Mouse (Mus musculus): ENCODE measurements around the gene Slc39a11. TPM values are rescaled to one million over a fixed set of nuclear protein-coding genes. Genes with fewer than 3 reads are reported as not detected.

The Slc39a11 gene
- polyA plus RNA-seq, 2 experiments from 2014 or later, result 12.5 to 17.1 TPM

GRCm38 (mm10) chr11:113283376-113283811, 366.5 kb downstream of the Slc39a11 start:
- ATAC-seq, result no peak

GRCm38 (mm10) chr11:113278238-113278637, 371.6 kb downstream of the Slc39a11 start:
- no peak for ATAC-seq

GRCm38 (mm10) chr11:113277034-113277612, 372.8 kb downstream of the Slc39a11 start:
- no peak for ATAC-seq

- ATAC-seq, result no peak
Measured at GRCm38 (mm10) chr11:113276518-113276917, 373.4 kb downstream of the Slc39a11 start.

- ATAC-seq, result no peak
Measured at GRCm38 (mm10) chr11:113274037-113274436, 375.8 kb downstream of the Slc39a11 start.

- no peak for ATAC-seq
Measured at GRCm38 (mm10) chr11:113271857-113272256, 378.0 kb downstream of the Slc39a11 start.

GRCm38 (mm10) chr11:113268831-113269319, 381.0 kb downstream of the Slc39a11 start:
- no peak for ATAC-seq

- ATAC-seq, result peak; percentile 90
Measured at GRCm38 (mm10) chr11:113267516-113268230, 382.2 kb downstream of the Slc39a11 start.

GRCm38 (mm10) chr11:113266706-113267105, 383.2 kb downstream of the Slc39a11 start:
- ATAC-seq, result no peak

GRCm38 (mm10) chr11:113265567-113265966, 384.3 kb downstream of the Slc39a11 start:
- ATAC-seq, result no peak

- ATAC-seq, result no peak
Measured at GRCm38 (mm10) chr11:113263971-113264370, 385.9 kb downstream of the Slc39a11 start.

GRCm38 (mm10) chr11:113262062-113262461, 387.8 kb downstream of the Slc39a11 start:
- no peak for ATAC-seq

GRCm38 (mm10) chr11:113261421-113261820, 388.5 kb downstream of the Slc39a11 start:
- ATAC-seq, result no peak

- no peak for ATAC-seq
Measured at GRCm38 (mm10) chr11:113259712-113260382, 390.0 kb downstream of the Slc39a11 start.

GRCm38 (mm10) chr11:113258016-113258415, 391.9 kb downstream of the Slc39a11 start:
- no peak for ATAC-seq

- ATAC-seq, result no peak
Measured at GRCm38 (mm10) chr11:113254653-113255052, 395.2 kb downstream of the Slc39a11 start.

- no peak for ATAC-seq
Measured at GRCm38 (mm10) chr11:113253169-113253568, 396.7 kb downstream of the Slc39a11 start.

- peak; percentile 19 for ATAC-seq
Measured at GRCm38 (mm10) chr11:113251172-113251571, 398.7 kb downstream of the Slc39a11 start.

- no peak for ATAC-seq
Measured at GRCm38 (mm10) chr11:113246475-113246874, 403.4 kb downstream of the Slc39a11 start.

- ATAC-seq, result no peak
Measured at GRCm38 (mm10) chr11:113245666-113246065, 404.2 kb downstream of the Slc39a11 start.

GRCm38 (mm10) chr11:113234432-113234831, 415.4 kb downstream of the Slc39a11 start:
- ATAC-seq, result peak; percentile 63

- no peak for ATAC-seq
Measured at GRCm38 (mm10) chr11:113232049-113232448, 417.8 kb downstream of the Slc39a11 start.

GRCm38 (mm10) chr11:113230410-113231132, 419.3 kb downstream of the Slc39a11 start:
- ATAC-seq, result no peak
